In genomic region chr11:108867538-108867937, GRCm38 (mm10) we compare ENCODE assay signal across 26 mouse cellular contexts. TPM values are rescaled to one million over a fixed set of nuclear protein-coding genes. Genes with fewer than 3 reads are reported as not detected.
DNase-seq lines count a peak whose midpoint lies in the region; ATAC-seq and TF ChIP-seq lines count a peak whose summit lies in the region.
"Had no signal": no experiment of that assay in that cellular context is flagged by ENCODE, and none has a peak within 500 bp of the region (broad histone marks: within the 10 kb centered on the region; RNA-seq: fewer than 3 reads in every experiment).

No protein-coding gene starts in this region.

- TF ChIP-seq POLR2A in lung, adult 2 months (IDR thresholded peaks at IDR 0.05; ENCODE audit: borderline replicate concordance, extremely low read depth, low read depth, low read length): no peak

- WGBS in lung, embryonic 14.5 days: 52% methylated on average over 6 of the region's 6 CpGs
- WGBS in lung, adult 2 months: 60% methylated on average over 6 of the region's 6 CpGs
- WGBS in limb, embryonic 15.5 days: 31% methylated on average over 6 of the region's 6 CpGs
- WGBS in midbrain, embryonic 14.5 days: 94% methylated on average over 6 of the region's 6 CpGs

- no peak overlapping the region for H3K4me3 ChIP-seq in lung, embryonic 14.5 days (ENCODE audit: low read depth, low read length)
- no peak overlapping the region for H3K4me3 ChIP-seq in lung, adult 2 months (replicated peaks; ENCODE audit: extremely low read depth, low read depth, low read length)
- no peak overlapping the region for H3K4me3 ChIP-seq in limb, embryonic 15.5 days
- H3K4me3 ChIP-seq in midbrain, embryonic 14.5 days (replicated peaks; ENCODE audit: low read depth, low read length): no peak overlapping the region
- H3K4me3 ChIP-seq: embryonic facial prominence, embryonic 15.5 days; forebrain, embryonic 10.5 days; heart, embryonic 12.5 days; neural tube, embryonic 15.5 days had no signal

- H3K27me3 ChIP-seq in lung, embryonic 14.5 days (ENCODE audit: insufficient read depth, low read length): no peaks in the 10 kb centered on the region
- no peaks in the 10 kb centered on the region for H3K27me3 ChIP-seq in limb, embryonic 15.5 days
- no peaks in the 10 kb centered on the region for H3K27me3 ChIP-seq in midbrain, embryonic 14.5 days (ENCODE audit: control insufficient read depth, insufficient read depth, low read length)
- H3K27me3 ChIP-seq: embryonic facial prominence, embryonic 15.5 days; neural tube, embryonic 15.5 days had no signal

- no peak for TF ChIP-seq CTCF in lung, embryonic 14.5 days (IDR thresholded peaks at IDR 0.05; ENCODE audit: low read depth)
- TF ChIP-seq CTCF in lung, adult 2 months (IDR thresholded peaks at IDR 0.05; ENCODE audit: insufficient read depth, low read length): no peak

- H3K36me3 ChIP-seq in lung, embryonic 14.5 days (ENCODE audit: insufficient read depth): no peaks in the 10 kb centered on the region
- no peaks in the 10 kb centered on the region for H3K36me3 ChIP-seq in limb, embryonic 15.5 days
- no peaks in the 10 kb centered on the region for H3K36me3 ChIP-seq in midbrain, embryonic 14.5 days (ENCODE audit: control insufficient read depth, insufficient read depth, low read length)
- H3K36me3 ChIP-seq: embryonic facial prominence, embryonic 15.5 days; forebrain, embryonic 10.5 days; heart, embryonic 12.5 days; neural tube, embryonic 15.5 days had no signal

- no peak overlapping the region for H3K27ac ChIP-seq in lung, embryonic 14.5 days (ENCODE audit: low read depth)
- H3K27ac ChIP-seq in limb, embryonic 15.5 days: peak overlapping the region; percentile 47
- H3K27ac ChIP-seq in midbrain, embryonic 14.5 days (replicated peaks; ENCODE audit: low read depth, low read length): no peak overlapping the region
- H3K27ac ChIP-seq: embryonic facial prominence, embryonic 15.5 days; forebrain, embryonic 10.5 days; kidney, postnatal 0 days; neural tube, embryonic 15.5 days had no signal

- no peak overlapping the region for H3K4me2 ChIP-seq in lung, embryonic 14.5 days
- H3K4me2 ChIP-seq in limb, embryonic 15.5 days: no peak overlapping the region
- H3K4me2 ChIP-seq in midbrain, embryonic 14.5 days (ENCODE audit: low read length): no peak overlapping the region
- H3K4me2 ChIP-seq: embryonic facial prominence, embryonic 15.5 days; heart, embryonic 12.5 days; midbrain, embryonic 11.5 days; neural tube, embryonic 15.5 days had no signal

- H3K9ac ChIP-seq in lung, embryonic 14.5 days: no peak overlapping the region
- H3K9ac ChIP-seq in limb, embryonic 15.5 days: no peak overlapping the region
- no peak overlapping the region for H3K9ac ChIP-seq in midbrain, embryonic 14.5 days (replicated peaks; ENCODE audit: low read length)
- H3K9ac ChIP-seq: embryonic facial prominence, embryonic 15.5 days; forebrain, postnatal 0 days; heart, embryonic 12.5 days; liver, postnatal 0 days; neural tube, embryonic 15.5 days had no signal

- DNase-seq in adrenal gland, postnatal 10 days: peak; percentile 68
- no peak for DNase-seq in adrenal gland, postnatal 4 days (ENCODE audit: low spot score in 2 of 2)
- DNase-seq in lung, embryonic 14.5 days: peak; percentile 78
- no peak for DNase-seq in lung, adult 2 months
- no peak for DNase-seq in thymus, postnatal 36 days
- DNase-seq in midbrain, embryonic 14.5 days: no peak
- DNase-seq: cerebellum, adult 18-20 months; cerebellum, postnatal 14 days; embryo, embryonic 11 days; forebrain, postnatal 0 days; gastrocnemius, postnatal 14 days; heart, adult 18-20 months; heart, postnatal 10 days; kidney, adult 11 months; liver; liver, postnatal 0 days; thymus, adult 18-20 months; thymus, postnatal 4 days had no signal

- no peaks in the 10 kb centered on the region for H3K9me3 ChIP-seq in lung, embryonic 14.5 days (ENCODE audit: low read depth, low read length)
- H3K9me3 ChIP-seq in limb, embryonic 15.5 days: no peaks in the 10 kb centered on the region
- no peaks in the 10 kb centered on the region for H3K9me3 ChIP-seq in midbrain, embryonic 14.5 days (ENCODE audit: control insufficient read depth, low read length)
- H3K9me3 ChIP-seq: embryonic facial prominence, embryonic 15.5 days; forebrain, embryonic 10.5 days; heart, embryonic 12.5 days; neural tube, embryonic 15.5 days had no signal

- no peak for ATAC-seq in lung, embryonic 14.5 days (ENCODE audit: insufficient read depth)
- no peak for ATAC-seq in limb, embryonic 15.5 days (ENCODE audit: insufficient number of reproducible peaks, low FRiP score, low TSS enrichment, low read depth)
- ATAC-seq in megakaryocyte progenitor cell, adult 5-6 weeks (replicated peaks; ENCODE audit: poor library complexity): peak; percentile 65; the same call in 1 of the 2 replicates
- no peak for ATAC-seq in midbrain, embryonic 14.5 days (ENCODE audit: low FRiP score, low TSS enrichment)
- ATAC-seq: forebrain, postnatal 0 days; liver, postnatal 0 days had no signal

- H3K4me1 ChIP-seq in lung, embryonic 14.5 days (ENCODE audit: insufficient read depth): peaks cover 5% of the 10 kb centered on the region; the same call in 1 of the 2 replicates
- no peaks in the 10 kb centered on the region for H3K4me1 ChIP-seq in lung, adult 2 months (ENCODE audit: control insufficient read depth, insufficient read depth, low read length)
- peaks cover 4% of the 10 kb centered on the region; the same call in 1 of the 2 replicates for H3K4me1 ChIP-seq in limb, embryonic 15.5 days
- H3K4me1 ChIP-seq in midbrain, embryonic 14.5 days (ENCODE audit: control insufficient read depth, insufficient read depth, low read length): no peaks in the 10 kb centered on the region
- H3K4me1 ChIP-seq: embryonic facial prominence, embryonic 15.5 days; heart, embryonic 12.5 days had no signal

RNA-seq across cellular contexts. Expression of gene Axin2, which starts 52.6 kb away (rescaled TPM):
- total RNA-seq in adrenal gland, postnatal 10 days (2021): 10 to 100 TPM; 31.5 to 35.3 TPM
- 10 to 100 TPM; 48.9 to 52.8 TPM for total RNA-seq in adrenal gland, postnatal 4 days (2021)
- 13.0 and 15.5 TPM in 2 replicates for polyA plus RNA-seq in lung, embryonic 14.5 days (2014; fragmentation: Nextera tagmentation; extraction: Ambion mirVana)
- 14.4 and 17.9 TPM in 2 replicates for polyA plus RNA-seq in lung, adult 2 months (2012; rRNA removed)
- 15.8 and 20.3 TPM in 2 replicates for polyA plus RNA-seq in limb, embryonic 15.5 days (2015; fragmentation: Nextera tagmentation; extraction: Ambion mirVana)
- total RNA-seq in megakaryocyte progenitor cell, adult 5-6 weeks (2015): 0.49 and 0.71 TPM in 2 replicates
- 0.50 and 1.8 TPM in 2 replicates for total RNA-seq in megakaryocyte progenitor cell, adult 5-6 weeks (2017)
- polyA plus RNA-seq in midbrain, embryonic 14.5 days (2014; fragmentation: Nextera tagmentation; extraction: Ambion mirVana): 14.1 and 19.4 TPM in 2 replicates

Comparison
In these comparisons a context has a peak if more than half of its experiments do, and no peak if none do; other contexts are left out.
1. DNase-seq: peak in adrenal gland, postnatal 10 days (single experiment) and lung, embryonic 14.5 days (single experiment); none in adrenal gland, postnatal 4 days (0 of 2), lung, adult 2 months (single experiment), thymus, postnatal 36 days (0 of 2) and midbrain, embryonic 14.5 days (single experiment).